Mouse (Mus musculus): Measurements from ENCODE around the gene Tmem33. TPM values are rescaled to one million over a fixed set of nuclear protein-coding genes. Genes with fewer than 3 reads are reported as not detected.

Tmem33 gene
- polyA plus RNA-seq, 1 experiment from 2014 or later = 83.5 TPM

GRCm38 (mm10) chr5:67340811-67341210, 80.4 kb downstream of the Tmem33 start:
- Histone ChIP-seq H3K4me1 (ENCODE audit: insufficient read depth, low read depth, low read length) (no peaks in the 10 kb centered on the region), H3K36me3 (ENCODE audit: insufficient read depth, low read length) (peaks cover 32% of the 10 kb centered on the region; the same call in 1 of the 2 replicates), H3K27me3 (replicated peaks; ENCODE audit: insufficient read depth, low read length) (no peaks in the 10 kb centered on the region), H3K27ac (ENCODE audit: low read length) (no peak overlapping the region), H3K9me3 (ENCODE audit: low read length) (no peaks in the 10 kb centered on the region), H3K4me2 (replicated peaks; ENCODE audit: low read depth, low read length) (no peak overlapping the region), H3K4me3 (ENCODE audit: low read depth, low read length) (no peak overlapping the region), H3K9ac (replicated peaks; ENCODE audit: low read depth) (no peak overlapping the region)
- TF ChIP-seq EP300 (IDR thresholded peaks at IDR 0.05) = no peak
- no peak for TF ChIP-seq CTCF (IDR thresholded peaks at IDR 0.05)
- ATAC-seq (no peak), DNase-seq (ENCODE audit: low spot score) (no peak)
- WGBS = 89% methylated on average over 6 of the region's 6 CpGs

Other genes starting within 250 kb of the Tmem33 start
- 0.05 TPM in 1 of 2 replicates, not detected in the other for gene Phox2b, start 161.3 kb upstream of the Tmem33 start, polyA plus RNA-seq (2015; fragmentation: Nextera tagmentation; extraction: Ambion mirVana)
- 68.0 and 79.1 TPM in 2 replicates for gene Slc30a9, start 46.4 kb downstream of the Tmem33 start, polyA plus RNA-seq (2015; fragmentation: Nextera tagmentation; extraction: Ambion mirVana)
- gene Bend4, start 167.7 kb downstream of the Tmem33 start, polyA plus RNA-seq (2015; fragmentation: Nextera tagmentation; extraction: Ambion mirVana) = 3.5 and 3.6 TPM in 2 replicates